Mouse (Mus musculus) CH12.LX (cell line): ENCODE measurements around the gene 4933405O20Rik.

Experiments
- CTCF ChIP-seq, 2 experiments: IDR thresholded peaks in 1 of 2; conservative IDR thresholded peaks in 1 of 2; 2 replicates each; pipeline ENCODE4 v1.5.1; 2011 to 2012; ENCODE audit warnings: low read depth in 2 of 2, low read length in 2 of 2, improper control_type of control experiment in 1 of 2, inconsistent platforms in 1 of 2, mild to moderate bottlenecking in 1 of 2, moderate library complexity in 1 of 2
- POLR2A ChIP-seq: IDR thresholded peaks from 2 replicates; pipeline ENCODE4 v1.6.1; 2011; ENCODE audit warnings: low read depth, mild to moderate bottlenecking, improper control_type of control experiment, low read length
- TBP ChIP-seq: conservative IDR thresholded peaks from 2 replicates; pipeline ENCODE4 v1.6.1; 2011; ENCODE audit warnings: low read depth, low read length, improper control_type of control experiment

GRCm38 (mm10) chr7:50573841-50574240 lies 25.1 kb upstream of the 4933405O20Rik start:
- TF ChIP-seq TBP (no peak), CTCF (conservative IDR thresholded peaks at IDR 0.05 in 1 of 2, IDR thresholded peaks at IDR 0.05 in 1 of 2; ENCODE audit: low read depth in 2 of 2, low read length in 2 of 2) (no peak), POLR2A (no peak)
